Mouse (Mus musculus): ENCODE measurements around the gene Tra2a. TPM values are rescaled to one million over a fixed set of nuclear protein-coding genes. Genes with fewer than 3 reads are reported as not detected.

Tra2a gene
- polyA plus RNA-seq (2015; fragmentation: Nextera tagmentation; extraction: Ambion mirVana) = 23.4 and 26.3 TPM in 2 replicates

- ATAC-seq = peak; percentile 96
- 1% methylated on average over 39 of the region's 39 CpGs for WGBS (ENCODE audit: insufficient replicate concordance)
Measured at GRCm38 (mm10) chr6:49263847-49264243, at the start of gene Tra2a. Gene Tra2a (minus strand): TSS chr6:49264033.

DNA sequence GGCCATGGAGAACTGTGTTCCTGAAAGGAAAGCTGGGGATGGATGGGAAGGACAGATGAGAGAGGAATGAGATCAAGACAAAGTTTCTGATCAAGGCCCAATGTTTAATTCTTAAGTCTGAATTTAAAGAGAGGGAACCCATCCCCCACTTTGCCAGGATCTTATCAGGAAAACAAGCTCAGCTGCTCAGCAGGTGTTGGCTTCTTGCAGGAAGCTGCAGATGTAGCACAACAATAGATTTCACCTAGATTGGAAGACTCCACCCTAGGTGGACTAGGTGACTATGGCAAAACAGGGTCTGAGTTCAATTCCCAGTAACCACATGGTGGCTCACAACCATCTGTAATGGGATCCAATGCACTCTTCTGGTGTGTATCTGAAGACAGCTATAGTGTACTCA lies 34.5 kb upstream of the Tra2a start:
- Histone ChIP-seq H3K4me2 (ENCODE audit: low read depth, low read length) (no peak overlapping the region), H3K4me1 (ENCODE audit: insufficient read depth) (no peaks in the 10 kb centered on the region), H3K9ac (replicated peaks) (no peak overlapping the region), H3K27ac (ENCODE audit: low read depth) (no peak overlapping the region), H3K27me3 (ENCODE audit: insufficient read depth, low read length) (no peaks in the 10 kb centered on the region), H3K36me3 (replicated peaks; ENCODE audit: insufficient read depth, low read length) (no peaks in the 10 kb centered on the region), H3K9me3 (ENCODE audit: low read length) (no peaks in the 10 kb centered on the region), H3K4me3 (ENCODE audit: low read depth, low read length) (no peak overlapping the region)
- ATAC-seq (no peak), DNase-seq (no peak)
- TF ChIP-seq CTCF (IDR thresholded peaks at IDR 0.05; ENCODE audit: low read depth) (no peak), EP300 (IDR thresholded peaks at IDR 0.05; ENCODE audit: low read depth) (no peak)

More at GRCm38 (mm10) chr6:49263847-49264243, at the start of gene Tra2a:
- no peaks in the 10 kb centered on the region for H3K27me3 ChIP-seq (ENCODE audit: insufficient read depth, low read length)
- H3K4me2 ChIP-seq (ENCODE audit: low read depth, low read length) = peak within 1 kb of the TSS; percentile 75
- H3K36me3 ChIP-seq (replicated peaks; ENCODE audit: insufficient read depth, low read length) = no peaks in the 10 kb centered on the region
- TF ChIP-seq CTCF (IDR thresholded peaks at IDR 0.05; ENCODE audit: low read depth) = no peak
- TF ChIP-seq EP300 (IDR thresholded peaks at IDR 0.05; ENCODE audit: low read depth) = no peak; the same call in 1 of the 2 replicates
- peak within 1 kb of the TSS; percentile 98 for H3K9ac ChIP-seq (replicated peaks)
- peak within 1 kb of the TSS; percentile 98 for H3K27ac ChIP-seq (ENCODE audit: low read depth)
- H3K9me3 ChIP-seq (ENCODE audit: low read length) = no peaks in the 10 kb centered on the region
- H3K4me1 ChIP-seq (ENCODE audit: insufficient read depth) = peaks cover 23% of the 10 kb centered on the region
- H3K4me3 ChIP-seq (ENCODE audit: low read depth, low read length) = peak within 1 kb of the TSS; percentile 94
- peak; percentile 98 for DNase-seq

DNA sequence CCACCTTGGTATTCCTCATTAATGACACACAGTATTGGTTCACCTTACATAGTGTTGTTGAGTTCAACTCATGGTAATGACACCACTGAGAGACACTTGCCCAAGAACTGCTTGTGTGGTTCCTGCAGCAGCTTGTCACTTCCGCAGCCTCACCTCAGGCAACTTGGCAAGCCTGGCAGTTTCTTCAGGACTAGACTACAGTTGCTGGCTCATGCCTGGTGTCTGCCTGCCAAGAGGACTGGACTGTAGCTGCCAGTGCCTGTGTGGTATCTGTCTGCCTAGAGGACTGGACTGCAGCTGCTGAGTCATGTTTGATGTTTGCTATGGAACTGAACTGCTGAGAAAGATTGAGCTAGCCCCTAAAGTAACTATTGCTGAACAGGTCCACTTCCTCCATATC lies 18.3 kb upstream of the Tra2a start:
- Histone ChIP-seq H3K4me1 (ENCODE audit: insufficient read depth) (no peaks in the 10 kb centered on the region), H3K27me3 (ENCODE audit: insufficient read depth, low read length) (no peaks in the 10 kb centered on the region), H3K4me3 (ENCODE audit: low read depth, low read length) (no peak overlapping the region), H3K9ac (replicated peaks) (no peak overlapping the region), H3K36me3 (replicated peaks; ENCODE audit: insufficient read depth, low read length) (no peaks in the 10 kb centered on the region), H3K4me2 (ENCODE audit: low read depth, low read length) (no peak overlapping the region), H3K27ac (ENCODE audit: low read depth) (no peak overlapping the region), H3K9me3 (ENCODE audit: low read length) (no peaks in the 10 kb centered on the region)
- DNase-seq = no peak
- WGBS (ENCODE audit: insufficient replicate concordance) = 76% methylated on average over 1 of the region's 1 CpGs
- no peak for TF ChIP-seq EP300 (IDR thresholded peaks at IDR 0.05; ENCODE audit: low read depth)
- no peak for TF ChIP-seq CTCF (IDR thresholded peaks at IDR 0.05; ENCODE audit: low read depth)
- no peak for ATAC-seq

GRCm38 (mm10) chr6:49280942-49281341 lies 17.1 kb upstream of the Tra2a start:
- Histone ChIP-seq H3K4me1 (ENCODE audit: insufficient read depth) (no peaks in the 10 kb centered on the region), H3K4me3 (ENCODE audit: low read depth, low read length) (no peak overlapping the region), H3K36me3 (replicated peaks; ENCODE audit: insufficient read depth, low read length) (no peaks in the 10 kb centered on the region), H3K9me3 (ENCODE audit: low read length) (no peaks in the 10 kb centered on the region), H3K9ac (replicated peaks) (no peak overlapping the region), H3K27me3 (ENCODE audit: insufficient read depth, low read length) (no peaks in the 10 kb centered on the region), H3K27ac (ENCODE audit: low read depth) (no peak overlapping the region), H3K4me2 (ENCODE audit: low read depth, low read length) (no peak overlapping the region)
- no peak for TF ChIP-seq EP300 (IDR thresholded peaks at IDR 0.05; ENCODE audit: low read depth)
- no peak for TF ChIP-seq CTCF (IDR thresholded peaks at IDR 0.05; ENCODE audit: low read depth)
- ATAC-seq = no peak
- no peak for DNase-seq
- 57% methylated on average over 1 of the region's 1 CpGs for WGBS (ENCODE audit: insufficient replicate concordance)

DNA sequence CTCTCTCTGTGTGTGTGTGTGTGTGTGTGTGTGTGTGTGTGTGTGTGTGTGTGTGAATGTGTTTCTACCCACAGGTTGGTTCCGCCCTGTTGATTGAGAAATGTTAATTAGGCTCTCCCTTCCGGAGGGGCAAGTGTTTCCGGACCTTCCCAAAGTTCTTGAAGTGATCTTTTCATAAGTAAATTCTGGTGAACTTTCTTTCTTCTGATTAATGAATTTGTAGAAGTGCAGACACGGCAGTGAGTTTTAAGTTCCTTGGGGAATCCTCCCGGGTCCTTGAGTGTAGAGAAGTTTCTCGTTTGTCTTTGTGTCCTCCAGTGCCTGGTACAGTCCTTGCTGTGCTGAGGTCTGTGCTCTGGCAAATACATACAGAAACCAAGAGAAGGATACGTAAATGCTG lies 11.5 kb upstream of the Tra2a start:
- no peak for DNase-seq
- TF ChIP-seq CTCF (IDR thresholded peaks at IDR 0.05; ENCODE audit: low read depth) = no peak
- TF ChIP-seq EP300 (IDR thresholded peaks at IDR 0.05; ENCODE audit: low read depth) = no peak
- Histone ChIP-seq H3K4me3 (ENCODE audit: low read depth, low read length) (no peak overlapping the region), H3K9ac (replicated peaks) (no peak overlapping the region), H3K4me1 (ENCODE audit: insufficient read depth) (no peaks in the 10 kb centered on the region), H3K27me3 (ENCODE audit: insufficient read depth, low read length) (no peaks in the 10 kb centered on the region), H3K36me3 (replicated peaks; ENCODE audit: insufficient read depth, low read length) (no peaks in the 10 kb centered on the region), H3K27ac (ENCODE audit: low read depth) (no peak overlapping the region), H3K9me3 (ENCODE audit: low read length) (no peaks in the 10 kb centered on the region), H3K4me2 (ENCODE audit: low read depth, low read length) (no peak overlapping the region)
- 87% methylated on average over 7 of the region's 7 CpGs for WGBS (ENCODE audit: insufficient replicate concordance)
- ATAC-seq = no peak

DNA sequence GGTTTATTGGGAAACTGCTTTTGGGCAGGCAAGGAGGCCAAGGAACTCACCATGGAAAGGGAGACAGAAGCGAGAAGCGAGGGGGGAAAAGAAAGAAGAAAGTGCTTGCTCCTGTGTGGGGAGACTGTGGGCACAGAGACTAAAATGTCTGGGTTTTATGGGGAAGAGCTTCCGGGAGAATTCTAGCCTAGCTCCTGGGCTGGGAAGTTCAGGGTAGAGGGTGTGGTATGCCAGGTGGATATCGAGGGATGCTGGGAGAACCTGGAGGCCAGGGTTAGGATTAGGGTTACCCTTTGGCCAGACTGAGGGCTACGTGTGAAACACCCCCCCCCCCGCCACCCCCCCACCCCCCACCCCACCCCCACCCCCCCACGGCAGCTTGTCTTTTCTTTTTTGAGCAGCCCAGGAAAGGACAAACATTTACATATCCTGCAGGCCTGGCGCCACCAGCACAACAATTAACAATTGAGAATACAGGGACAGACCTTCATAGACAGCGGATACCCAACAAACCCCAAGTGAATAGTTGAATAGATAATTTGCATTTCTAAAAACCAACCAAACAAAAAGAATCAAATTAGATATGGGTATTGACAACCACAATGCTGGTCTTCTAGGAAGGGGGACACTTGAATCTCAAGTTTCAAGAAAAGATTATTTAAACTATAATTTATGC lies 10.7 kb upstream of the Tra2a start:
- Histone ChIP-seq H3K9me3 (ENCODE audit: low read length) (no peaks in the 10 kb centered on the region), H3K27ac (ENCODE audit: low read depth) (no peak overlapping the region), H3K27me3 (ENCODE audit: insufficient read depth, low read length) (no peaks in the 10 kb centered on the region), H3K9ac (replicated peaks) (no peak overlapping the region), H3K36me3 (replicated peaks; ENCODE audit: insufficient read depth, low read length) (no peaks in the 10 kb centered on the region), H3K4me1 (ENCODE audit: insufficient read depth) (no peaks in the 10 kb centered on the region), H3K4me2 (ENCODE audit: low read depth, low read length) (no peak overlapping the region), H3K4me3 (ENCODE audit: low read depth, low read length) (no peak overlapping the region)
- DNase-seq = no peak
- TF ChIP-seq CTCF (IDR thresholded peaks at IDR 0.05; ENCODE audit: low read depth) = no peak
- TF ChIP-seq EP300 (IDR thresholded peaks at IDR 0.05; ENCODE audit: low read depth) = no peak
- no peak for ATAC-seq
- WGBS (ENCODE audit: insufficient replicate concordance) = 69% methylated on average over 9 of the region's 9 CpGs

Measured in liver, postnatal 0 days (tissue).